Mouse (Mus musculus) myocyte (in vitro differentiated cells): Measurements from ENCODE around the gene Casp7.

Experiments used
- CEBPB ChIP-seq: IDR thresholded peaks from 2 replicates; pipeline ENCODE4 v1.6.1; 2011; ENCODE audit warnings: mild to moderate bottlenecking, moderate library complexity; ENCODE audit not compliant: poor library complexity, insufficient read depth, severe bottlenecking
- E2F4 ChIP-seq: IDR thresholded peaks from one replicate; pipeline ENCODE4 v1.6.1; 2011; ENCODE audit warnings: mild to moderate bottlenecking, control low read depth, moderate library complexity; ENCODE audit not compliant: insufficient read depth
- MAX ChIP-seq: IDR thresholded peaks from one replicate; pipeline ENCODE4 v1.6.1; 2011; ENCODE audit warnings: low read depth, mild to moderate bottlenecking, control low read depth
- MYOD1 ChIP-seq, 3 experiments: IDR thresholded peaks; one replicate each; pipeline ENCODE4 v1.6.1; 2011; ENCODE audit warnings: control low read depth in 2 of 3, low read depth in 2 of 3, mild to moderate bottlenecking in 2 of 3, moderate library complexity in 1 of 3; ENCODE audit not compliant: insufficient read length in 2 of 3, control insufficient read depth in 1 of 3
- MYOG ChIP-seq, 3 experiments: IDR thresholded peaks; one replicate each; pipeline ENCODE4 v1.6.1; 2011; ENCODE audit warnings: control low read depth in 2 of 3, low read depth in 2 of 3, mild to moderate bottlenecking in 2 of 3; ENCODE audit not compliant: insufficient read length in 2 of 3, control insufficient read depth in 1 of 3, insufficient read depth in 1 of 3
- POLR2A ChIP-seq: IDR thresholded peaks from one replicate; pipeline ENCODE4 v1.6.1; 2011; ENCODE audit warnings: low read depth, mild to moderate bottlenecking, control low read depth, moderate library complexity; ENCODE audit not compliant: insufficient read length
- POLR2AphosphoS2 ChIP-seq: IDR thresholded peaks from one replicate; pipeline ENCODE4 v1.6.1; 2011; ENCODE audit warnings: low read depth, control low read depth; ENCODE audit not compliant: insufficient read length
- SRF ChIP-seq: IDR thresholded peaks from one replicate; pipeline ENCODE4 v1.6.1; 2011; ENCODE audit warnings: low read depth; ENCODE audit not compliant: control insufficient read depth, insufficient read length
- TCF12 ChIP-seq: IDR thresholded peaks from one replicate; pipeline ENCODE4 v1.6.1; 2011; ENCODE audit warnings: mild to moderate bottlenecking, control low read depth; ENCODE audit not compliant: poor library complexity, insufficient read depth, severe bottlenecking
- USF1 ChIP-seq: IDR thresholded peaks from one replicate; pipeline ENCODE4 v1.6.1; 2011; ENCODE audit warnings: low read depth, mild to moderate bottlenecking, control low read depth, moderate library complexity

DNA sequence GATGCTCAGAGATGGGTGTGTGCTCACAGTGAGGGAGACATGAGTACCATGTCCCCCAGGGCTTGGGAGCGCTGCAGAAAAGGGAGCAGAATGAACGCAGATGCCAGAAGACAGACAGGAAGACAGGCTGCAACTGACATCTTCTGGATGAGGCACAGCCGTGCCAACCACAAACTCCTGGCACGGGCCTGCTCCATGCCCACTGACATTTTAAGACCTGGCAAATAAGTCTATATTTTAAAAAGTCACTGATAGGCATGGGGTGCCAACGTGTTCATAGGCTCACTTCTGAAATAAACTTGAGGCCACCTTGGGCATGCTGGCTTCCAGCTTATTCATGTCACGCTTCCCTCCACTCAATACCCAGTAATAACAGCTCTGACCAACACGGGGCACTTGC is 28.0 kb upstream of the Casp7 start:
- no peak for TF ChIP-seq TCF12
- no peak for TF ChIP-seq POLR2AphosphoS2
- TF ChIP-seq POLR2A: no peak
- peak in 1 of 3 experiments; percentile 19 for TF ChIP-seq MYOD1 (IDR thresholded peaks at IDR 0.05; ENCODE audit: control insufficient read depth in 1 of 3, insufficient read length in 2 of 3, low read depth in 2 of 3)
- no peak for TF ChIP-seq USF1
- TF ChIP-seq CEBPB: no peak
- no peak for TF ChIP-seq SRF
- TF ChIP-seq MYOG (IDR thresholded peaks at IDR 0.05; ENCODE audit: control insufficient read depth in 1 of 3, insufficient read depth in 1 of 3, insufficient read length in 2 of 3, low read depth in 2 of 3): peak in 1 of 3 experiments; percentile 35
- TF ChIP-seq MAX: no peak
- TF ChIP-seq E2F4: no peak
